Mouse (Mus musculus) cerebellum, adult 2 months (tissue): ENCODE measurements around the gene Zfp113. TPM values are rescaled to one million over a fixed set of nuclear protein-coding genes. Genes with fewer than 3 reads are reported as not detected.

Experiments used
- DNase-seq, 2 experiments: peaks; one replicate each; pipeline ENCODE4 v3.0.0; 2021
- H3K27ac ChIP-seq: fragments of 200-500 bp; 2 replicates; pipeline ENCODE4 v1.5.1; 2012; ENCODE audit warnings: low read length, control low read depth, inconsistent platforms; ENCODE audit not compliant: insufficient read depth
- H3K27me3 ChIP-seq: fragments of 200-500 bp; 2 replicates; pipeline ENCODE4 v1.6.1; 2012; ENCODE audit warnings: inconsistent platforms, mild to moderate bottlenecking, low read length, moderate library complexity; ENCODE audit not compliant: control insufficient read depth, insufficient read depth
- H3K4me1 ChIP-seq: fragments of 200-500 bp; 2 replicates; pipeline ENCODE4 v1.6.1; 2011; ENCODE audit warnings: low read length; ENCODE audit not compliant: control insufficient read depth, insufficient read depth
- H3K4me3 ChIP-seq: fragments of 200-500 bp; replicated peaks from 2 replicates; pipeline ENCODE3; 2011; ENCODE audit warnings: mild to moderate bottlenecking, low read depth, low read length, control low read depth; ENCODE audit not compliant: insufficient read depth
- CTCF ChIP-seq: fragments of 200-500 bp; IDR thresholded peaks from 2 replicates; pipeline ENCODE4 v1.5.1; 2011; ENCODE audit warnings: low read depth, mild to moderate bottlenecking, control low read depth, low read length, moderate library complexity, borderline replicate concordance; ENCODE audit not compliant: insufficient read depth
- POLR2A ChIP-seq: fragments of 200-500 bp; IDR thresholded peaks from 2 replicates; pipeline ENCODE4 v1.6.1; 2011; ENCODE audit warnings: low read length, control low read depth, borderline replicate concordance; ENCODE audit not compliant: insufficient read depth
- WGBS: fragments of 180-500 bp; shearing (Covaris S2); methylation state at CpG from one replicate; pipeline ENCODE4 v1.1.7; 2018; 5-methylcytosine and 5-hydroxymethylcytosine counted together
- polyA plus RNA-seq: library from polyadenylated mRNA; depleted of rRNA; stranded (reverse); fragments of >200 nt; gene quantifications from 2 replicates; pipeline ENCODE4 v1.2.3, GENCODE M21; 2012

Zfp113 gene
- polyA plus RNA-seq, 1 experiment: 3.8 TPM

GRCm38 (mm10) chr5:138186950-138187638, 31.6 kb upstream of the Zfp113 start, which contains the start of the genes Taf6 and Cnpy4:
TSS of gene Taf6 (minus strand) at chr5:138187451.
TSS of gene Cnpy4 (plus strand) at chr5:138187485.
- Histone ChIP-seq H3K4me1 (no peaks in the 10 kb centered on the region), H3K27me3 (no peaks in the 10 kb centered on the region), H3K4me3 (peak within 1 kb of the TSS; percentile 98), H3K27ac (peak within 1 kb of the TSS; percentile 74)
- WGBS: under 1% methylated on average over 31 of the region's 31 CpGs
- peak; percentile 87 to 90 for DNase-seq
- no peak for TF ChIP-seq CTCF
- TF ChIP-seq POLR2A: peak; percentile 91

- no peak for DNase-seq
- Histone ChIP-seq H3K27ac (no peak overlapping the region), H3K27me3 (no peaks in the 10 kb centered on the region), H3K4me3 (no peak overlapping the region), H3K4me1 (no peaks in the 10 kb centered on the region; the same call in 1 of the 2 replicates)
- 71% methylated on average over 3 of the region's 3 CpGs for WGBS
- TF ChIP-seq POLR2A (no peak), CTCF (no peak)
Observed at GRCm38 (mm10) chr5:138173217-138173616, 17.7 kb upstream of the Zfp113 start.

DNA sequence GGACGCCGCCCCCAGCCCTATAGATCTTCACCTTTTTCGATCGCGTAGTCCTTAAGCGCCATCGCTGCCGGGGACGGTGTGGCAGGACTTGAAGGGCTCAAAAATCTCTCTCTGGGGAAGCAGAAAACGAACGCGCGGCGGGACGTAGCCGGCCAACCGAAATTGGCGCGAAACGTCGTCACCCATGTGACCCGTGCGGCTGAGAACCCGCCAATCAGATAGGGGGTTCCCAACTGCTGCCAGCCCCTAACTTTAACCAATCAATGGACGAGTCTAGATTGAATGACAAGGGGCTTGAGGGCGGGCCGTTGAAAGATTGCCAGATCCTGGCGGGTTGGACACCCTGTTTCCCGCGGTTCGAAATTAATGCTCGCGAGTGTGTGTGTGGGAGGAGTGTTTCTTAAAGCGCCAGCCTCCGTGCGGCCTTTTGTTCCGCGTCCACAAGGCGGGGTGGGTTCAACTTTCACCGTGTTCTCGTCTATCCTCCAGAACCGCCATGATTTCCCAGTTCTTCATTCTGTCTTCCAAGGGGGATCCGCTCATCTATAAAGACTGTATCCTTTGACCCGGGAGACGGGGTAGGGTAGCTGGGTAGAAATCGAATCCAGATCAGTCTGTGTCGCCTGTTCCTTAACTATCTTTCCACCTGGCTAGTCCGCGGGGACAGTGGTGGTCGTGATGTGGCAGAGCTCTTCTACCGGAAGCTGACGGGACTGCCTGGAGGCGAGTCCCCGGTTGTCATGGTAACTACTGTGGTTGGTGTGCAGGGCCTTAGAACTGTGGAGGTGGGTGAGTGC, 16.3 kb upstream of the Zfp113 start, which contains the start of the genes Ap4m1 and Mcm7:
Ap4m1 (plus strand) TSS at position 308 of the 797 bp plus-strand sequence.
Mcm7 (minus strand) TSS at position 728 of the 797 bp plus-strand sequence.
- Histone ChIP-seq H3K4me1 (no peaks in the 10 kb centered on the region; the same call in 1 of the 2 replicates), H3K27me3 (no peaks in the 10 kb centered on the region), H3K27ac (peak within 1 kb of the TSS; percentile 22; the same call in 1 of the 2 replicates), H3K4me3 (peak within 1 kb of the TSS; percentile 79)
- no peak; the same call in 1 of the 2 replicates for TF ChIP-seq POLR2A
- TF ChIP-seq CTCF: no peak
- WGBS: under 1% methylated on average over 54 of the region's 54 CpGs
- peak; percentile 99 for DNase-seq

DNA sequence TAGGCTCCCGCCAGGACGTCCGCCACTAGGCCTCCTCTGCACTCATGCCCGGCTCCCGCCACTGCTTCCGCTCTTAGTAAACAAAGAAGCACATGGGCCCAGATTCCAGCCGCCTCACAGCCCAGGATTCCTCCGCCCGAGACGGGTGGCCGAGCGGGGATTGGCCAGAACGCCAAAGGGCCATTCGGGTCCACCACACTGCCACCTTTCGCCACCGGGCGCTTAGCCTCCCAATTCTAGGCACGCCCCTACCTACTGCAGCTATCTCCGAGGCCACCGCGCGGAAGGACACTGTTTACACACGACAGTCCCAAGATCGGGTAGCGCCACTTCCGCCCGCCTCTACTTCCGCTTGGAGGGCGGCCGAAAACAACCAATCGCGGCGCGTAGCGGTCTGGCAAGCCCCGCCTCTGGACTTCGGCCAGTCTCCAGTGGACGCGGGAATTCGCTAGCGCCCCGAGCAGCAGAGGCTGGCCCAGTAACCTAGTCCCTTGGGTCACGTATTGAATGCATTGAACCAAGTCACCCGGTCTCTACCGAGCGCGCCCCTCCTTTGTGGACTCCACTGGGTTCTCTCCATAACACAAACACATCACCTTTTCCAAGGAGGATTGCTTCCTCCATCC, 15.5 kb upstream of the Zfp113 start:
- Histone ChIP-seq H3K27me3 (no peaks in the 10 kb centered on the region), H3K4me1 (no peaks in the 10 kb centered on the region; the same call in 1 of the 2 replicates), H3K4me3 (peak overlapping the region; percentile 79), H3K27ac (no peak overlapping the region)
- WGBS: under 1% methylated on average over 47 of the region's 47 CpGs
- peak; percentile 97 to 98 for DNase-seq
- TF ChIP-seq CTCF: no peak
- TF ChIP-seq POLR2A: peak; percentile 31; the same call in 1 of the 2 replicates

DNA sequence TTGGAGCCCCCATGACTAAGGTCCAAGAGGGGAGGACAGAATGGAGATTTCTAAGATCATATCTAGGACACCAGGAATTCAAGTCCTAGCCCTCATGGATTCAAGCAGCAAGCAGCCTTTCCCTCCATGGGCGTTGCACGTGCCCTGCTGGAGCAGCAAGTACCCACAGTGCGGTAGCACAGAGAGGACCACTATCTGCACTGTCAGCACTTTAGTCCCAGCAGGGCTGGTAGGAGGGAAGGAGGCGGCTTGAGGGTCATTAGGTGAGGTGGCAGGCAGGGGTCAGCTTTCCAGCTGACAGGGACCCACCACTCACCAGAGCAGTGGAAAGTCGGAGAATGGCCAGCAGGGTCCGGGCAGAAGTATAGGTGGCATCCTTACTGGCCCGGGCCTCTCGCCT, 10.1 kb upstream of the Zfp113 start:
- no peak for DNase-seq
- Histone ChIP-seq H3K27ac (no peak overlapping the region), H3K27me3 (no peaks in the 10 kb centered on the region), H3K4me3 (no peak overlapping the region), H3K4me1 (0 out of 2 replicates have a peak, but pooled peaks cover 5% of the 10 kb centered on the region)
- 73% methylated on average over 8 of the region's 8 CpGs for WGBS
- TF ChIP-seq POLR2A: no peak

- WGBS: 46% methylated on average over 10 of the region's 10 CpGs
- TF ChIP-seq CTCF: no peak
- TF ChIP-seq POLR2A: no peak
- no peak for DNase-seq
- H3K27me3 ChIP-seq: no peaks in the 10 kb centered on the region
- 0 out of 2 replicates have a peak, but pooled peaks cover 5% of the 10 kb centered on the region for H3K4me1 ChIP-seq
- no peak overlapping the region for H3K4me3 ChIP-seq
- no peak overlapping the region for H3K27ac ChIP-seq
Observed at GRCm38 (mm10) chr5:138163610-138164009, 8.1 kb upstream of the Zfp113 start.

DNA sequence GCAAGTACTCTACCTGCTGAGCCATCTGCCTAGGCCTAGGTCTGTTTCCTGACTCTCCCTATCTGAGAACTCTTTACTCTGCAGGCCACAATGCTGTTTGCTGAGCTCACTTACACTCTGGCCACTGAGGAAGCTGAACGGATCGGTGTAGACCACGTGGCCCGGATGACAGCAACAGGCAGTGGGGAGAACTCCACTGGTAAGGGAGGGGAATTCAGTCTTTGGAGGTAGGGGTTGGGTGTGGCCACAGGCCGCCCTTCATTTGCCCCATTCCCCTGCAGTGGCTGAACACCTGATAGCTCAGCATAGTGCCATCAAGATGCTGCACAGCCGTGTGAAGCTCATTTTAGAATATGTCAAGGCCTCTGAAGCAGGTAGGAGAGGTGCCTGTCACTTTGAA, 7.5 kb upstream of the Zfp113 start:
- no peak overlapping the region for H3K4me3 ChIP-seq
- WGBS: 64% methylated on average over 6 of the region's 6 CpGs
- H3K27me3 ChIP-seq: no peaks in the 10 kb centered on the region
- TF ChIP-seq POLR2A: no peak
- 0 out of 2 replicates have a peak, but pooled peaks cover 5% of the 10 kb centered on the region for H3K4me1 ChIP-seq
- no peak for DNase-seq
- H3K27ac ChIP-seq: no peak overlapping the region
